Mouse (Mus musculus) naive thymus-derived CD4-positive, alpha-beta T cell, adult 2 months (primary cell): ENCODE results near the gene Olfr33.

ENCODE experiments used
- DNase-seq: peaks from one replicate; pipeline ENCODE4 v3.0.0-alpha.2; 2011; ENCODE audit warnings: low read depth

Gene Olfr33

DNA sequence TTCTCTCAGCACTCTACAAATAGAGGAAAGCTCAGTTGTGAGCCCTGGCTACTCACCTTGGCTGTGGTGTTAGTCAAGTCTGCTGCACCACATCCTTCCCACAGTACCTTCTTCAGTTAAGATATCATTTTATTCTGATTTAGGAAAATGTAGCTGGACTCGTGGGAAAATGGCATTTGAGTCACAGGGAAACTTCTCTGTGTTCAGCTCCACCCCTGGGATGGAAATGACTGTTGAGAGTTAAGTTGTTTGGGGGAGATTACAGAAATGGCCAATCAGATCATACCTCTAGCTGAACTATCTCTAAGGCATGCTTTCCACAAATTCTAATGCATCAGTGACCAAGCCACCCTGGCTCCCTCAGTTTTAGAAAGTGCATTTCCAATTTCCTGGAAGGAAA lies at the start of gene Olfr33:
TSS of gene Olfr33 (minus strand) at position 101 of the 400 bp plus-strand sequence.
- no peak for DNase-seq

DNA sequence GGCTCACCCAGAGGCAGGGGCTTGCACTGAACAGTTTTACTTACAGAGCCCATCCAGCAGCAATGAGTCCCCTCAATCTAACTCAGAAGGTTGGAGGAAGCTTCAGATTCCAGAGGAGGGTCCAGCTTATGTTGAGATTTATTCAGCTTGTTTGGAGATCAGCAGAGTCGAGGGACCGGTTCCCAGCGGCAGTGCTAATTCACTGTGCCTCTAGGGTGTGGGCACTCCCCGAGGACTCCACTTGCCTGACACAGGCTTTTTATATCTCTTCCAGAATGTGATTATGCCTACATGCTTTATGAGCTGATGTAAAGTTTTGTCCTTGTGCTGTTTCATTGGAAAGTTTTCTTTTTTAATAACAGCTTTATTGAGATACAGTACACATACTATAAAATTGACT lies 40.4 kb upstream of the Olfr33 start, which contains the start of the genes Olfr560 and Olfr78:
TSS of gene Olfr560 (minus strand) at position 101 of the 400 bp plus-strand sequence.
TSS of gene Olfr78 (minus strand) at position 206 of the 400 bp plus-strand sequence.
- DNase-seq: no peak

- DNase-seq: peak; percentile 2
These were observed 33.2 kb upstream of the Olfr33 start for GRCm38 (mm10) chr7:102752086-102752485.

- DNase-seq: no peak
These were observed 18.8 kb upstream of the Olfr33 start for GRCm38 (mm10) chr7:102737705-102738104.

- DNase-seq: no peak
These were observed 14.9 kb upstream of the Olfr33 start for GRCm38 (mm10) chr7:102733793-102734192.

- DNase-seq: no peak
These were observed 8.5 kb upstream of the Olfr33 start, which contains the start of gene Olfr559 for GRCm38 (mm10) chr7:102727391-102727790. TSS of gene Olfr559 (minus strand) at chr7:102727491.

DNA sequence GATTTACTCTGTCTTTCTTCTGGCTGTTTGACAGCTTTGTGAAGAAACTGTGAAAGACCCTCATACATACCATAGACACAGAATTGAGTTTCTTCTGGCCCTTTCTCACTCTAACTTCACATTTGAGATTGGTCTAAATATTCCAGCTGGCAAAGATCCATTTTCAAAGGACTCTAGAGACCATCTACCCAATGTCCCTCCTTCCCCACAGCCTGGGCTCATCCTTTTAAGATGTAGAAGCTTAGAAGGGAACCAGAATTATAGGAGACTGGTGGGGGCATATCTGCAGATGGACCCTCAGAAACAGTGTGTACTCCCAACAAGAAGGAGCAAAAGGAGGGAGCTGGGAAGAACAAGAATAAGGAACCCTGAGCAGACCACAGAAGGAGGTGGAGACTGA lies 17.0 kb downstream of the Olfr33 start, which contains the start of gene Olfr558:
TSS of gene Olfr558 (plus strand) at position 301 of the 400 bp plus-strand sequence.
- no peak for DNase-seq

DNA sequence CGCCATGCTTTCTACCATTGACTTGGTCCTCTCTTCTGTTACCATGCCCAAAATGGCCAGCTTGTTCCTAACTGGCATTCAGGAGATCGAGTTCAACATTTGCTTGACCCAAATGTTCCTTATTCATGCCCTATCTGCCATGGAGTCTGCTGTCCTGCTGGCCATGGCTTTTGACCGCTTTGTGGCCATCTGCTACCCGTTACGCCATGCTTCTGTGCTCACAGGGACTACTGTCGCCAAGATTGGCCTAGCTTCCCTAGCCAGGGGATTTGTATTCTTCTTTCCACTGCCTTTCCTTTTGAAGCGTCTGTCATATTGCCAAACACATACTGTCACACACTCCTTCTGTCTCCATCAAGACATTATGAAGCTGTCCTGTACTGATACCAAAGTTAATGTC lies 20.4 kb downstream of the Olfr33 start:
- no peak for DNase-seq

GRCm38 (mm10) chr7:102695358-102696125 lies 23.3 kb downstream of the Olfr33 start, which contains the start of gene Olfr557:
TSS of gene Olfr557 (plus strand) at chr7:102695910.
- peak; percentile 72 for DNase-seq

DNA sequence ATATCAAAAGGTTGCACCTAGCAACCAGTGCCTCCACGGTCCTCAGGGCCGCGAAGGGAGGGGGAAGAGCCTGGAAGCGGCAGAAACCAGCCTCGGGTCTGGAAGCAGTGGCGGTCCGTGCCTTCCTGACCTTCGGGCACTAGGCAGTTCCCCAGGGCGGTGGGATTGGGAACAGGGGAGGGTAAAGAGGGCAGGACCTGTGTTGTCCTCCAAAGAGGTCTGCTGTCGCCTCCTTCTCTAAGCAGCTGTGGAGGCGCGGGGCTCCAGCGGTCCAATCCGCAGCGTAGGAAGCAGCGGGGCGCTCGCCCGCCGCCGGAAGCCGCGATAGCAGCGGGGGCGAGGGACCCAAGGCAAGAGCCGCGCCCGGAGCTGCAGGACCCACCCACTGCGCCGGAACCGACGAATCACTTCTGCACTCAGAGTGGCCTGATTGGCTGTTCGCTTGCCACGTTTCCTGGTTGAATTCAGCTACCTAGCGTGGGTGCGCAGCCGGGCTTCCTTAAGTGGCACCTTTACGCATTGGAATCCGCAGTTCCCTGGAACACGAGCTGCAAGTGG lies 31.8 kb downstream of the Olfr33 start, which contains the start of gene Trim68:
TSS of gene Trim68 (minus strand) at position 384 of the 558 bp plus-strand sequence.
- DNase-seq: peak; percentile 93

- no peak for DNase-seq
These were observed 37.0 kb downstream of the Olfr33 start for GRCm38 (mm10) chr7:102681916-102682315.

GRCm38 (mm10) chr7:102676225-102676624 lies 42.6 kb downstream of the Olfr33 start:
- no peak for DNase-seq

GRCm38 (mm10) chr7:102665378-102665777 lies 53.5 kb downstream of the Olfr33 start:
- peak; percentile 23 for DNase-seq

DNA sequence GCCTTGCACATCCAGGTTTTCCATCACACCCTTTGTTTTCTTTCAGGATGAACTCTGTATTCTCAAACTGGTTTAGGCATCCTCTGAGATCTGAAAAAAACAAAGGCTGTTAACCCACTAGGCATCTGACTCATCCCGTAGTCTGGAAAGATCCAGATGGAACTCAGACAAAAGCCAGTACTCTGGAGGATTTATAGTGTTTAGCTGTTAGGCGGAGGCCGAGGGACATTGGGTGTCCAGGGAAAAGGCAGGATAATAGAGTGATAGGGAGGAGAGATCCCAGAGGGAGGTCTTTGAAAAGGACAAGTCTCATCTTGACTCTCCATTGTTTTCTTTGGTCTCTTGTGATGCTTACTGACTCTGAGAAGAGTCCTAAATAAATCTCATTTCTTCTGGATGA lies 54.3 kb downstream of the Olfr33 start, which contains the start of gene Olfr556:
TSS of gene Olfr556 (plus strand) at position 301 of the 400 bp plus-strand sequence.
- no peak for DNase-seq
